Mouse (Mus musculus): ENCODE results near the gene Tgfbr3. TPM values are rescaled to one million over a fixed set of nuclear protein-coding genes. Genes with fewer than 3 reads are reported as not detected.
A peak's percentile ranks its signal among the peaks of the same experiment; 100 is the strongest.

The Tgfbr3 gene
- polyA plus RNA-seq, 1 experiment from 2014 or later, result 38.2 TPM

- no peak overlapping the region for H3K4me3 ChIP-seq (ENCODE audit: low read depth, low read length)
- no peaks in the 10 kb centered on the region for H3K27me3 ChIP-seq (ENCODE audit: control insufficient read depth, insufficient read depth, low read length)
- no peak overlapping the region for H3K4me2 ChIP-seq
- H3K9ac ChIP-seq (ENCODE audit: low read depth, low read length), result no peak overlapping the region
- H3K9me3 ChIP-seq (replicated peaks; ENCODE audit: control insufficient read depth, low read length), result no peaks in the 10 kb centered on the region
- H3K36me3 ChIP-seq (ENCODE audit: control insufficient read depth, insufficient read depth, low read length), result no peaks in the 10 kb centered on the region
- ATAC-seq (replicated peaks; ENCODE audit: insufficient number of reproducible peaks, low FRiP score, low TSS enrichment), result no peak
- H3K4me1 ChIP-seq (ENCODE audit: control insufficient read depth, insufficient read depth, low read length), result peaks cover 8% of the 10 kb centered on the region
- 73% methylated on average over 2 of the region's 2 CpGs for WGBS (ENCODE audit: insufficient replicate concordance)
- H3K27ac ChIP-seq (ENCODE audit: low read depth, low read length), result no peak overlapping the region
Measured at GRCm38 (mm10) chr5:107173483-107173882, 115.9 kb downstream of the Tgfbr3 start.

- 78% methylated on average over 7 of the region's 7 CpGs for WGBS (ENCODE audit: insufficient replicate concordance)
Measured at GRCm38 (mm10) chr5:107171861-107172260, 117.6 kb downstream of the Tgfbr3 start.

GRCm38 (mm10) chr5:107169796-107170195 lies 119.6 kb downstream of the Tgfbr3 start:
- H3K9me3 ChIP-seq (replicated peaks; ENCODE audit: control insufficient read depth, low read length), result no peaks in the 10 kb centered on the region
- no peak overlapping the region for H3K9ac ChIP-seq (ENCODE audit: low read depth, low read length)
- WGBS (ENCODE audit: insufficient replicate concordance), result 80% methylated on average over 5 of the region's 5 CpGs
- H3K27ac ChIP-seq (ENCODE audit: low read depth, low read length), result no peak overlapping the region
- H3K27me3 ChIP-seq (ENCODE audit: control insufficient read depth, insufficient read depth, low read length), result 0 out of 2 replicates have a peak, but pooled peaks cover 3% of the 10 kb centered on the region
- no peak overlapping the region for H3K4me2 ChIP-seq
- H3K36me3 ChIP-seq (ENCODE audit: control insufficient read depth, insufficient read depth, low read length), result no peaks in the 10 kb centered on the region
- ATAC-seq (replicated peaks; ENCODE audit: insufficient number of reproducible peaks, low FRiP score, low TSS enrichment), result no peak
- H3K4me3 ChIP-seq (ENCODE audit: low read depth, low read length), result no peak overlapping the region
- H3K4me1 ChIP-seq (ENCODE audit: control insufficient read depth, insufficient read depth, low read length), result peaks cover 21% of the 10 kb centered on the region

More at GRCm38 (mm10) chr5:107171861-107172260, 117.6 kb downstream of the Tgfbr3 start:
- H3K9me3 ChIP-seq (replicated peaks; ENCODE audit: control insufficient read depth, low read length), result no peaks in the 10 kb centered on the region
- no peak overlapping the region for H3K4me3 ChIP-seq (ENCODE audit: low read depth, low read length)
- H3K4me2 ChIP-seq, result no peak overlapping the region
- peaks cover 17% of the 10 kb centered on the region for H3K4me1 ChIP-seq (ENCODE audit: control insufficient read depth, insufficient read depth, low read length)
- ATAC-seq (replicated peaks; ENCODE audit: insufficient number of reproducible peaks, low FRiP score, low TSS enrichment), result no peak
- no peak overlapping the region for H3K27ac ChIP-seq (ENCODE audit: low read depth, low read length)
- no peak overlapping the region for H3K9ac ChIP-seq (ENCODE audit: low read depth, low read length)
- H3K27me3 ChIP-seq (ENCODE audit: control insufficient read depth, insufficient read depth, low read length), result no peaks in the 10 kb centered on the region
- H3K36me3 ChIP-seq (ENCODE audit: control insufficient read depth, insufficient read depth, low read length), result no peaks in the 10 kb centered on the region

GRCm38 (mm10) chr5:107167872-107168300 lies 121.5 kb downstream of the Tgfbr3 start:
- Histone ChIP-seq H3K9me3 (replicated peaks; ENCODE audit: control insufficient read depth, low read length) (no peaks in the 10 kb centered on the region), H3K27ac (ENCODE audit: low read depth, low read length) (peak overlapping the region; percentile 54; the same call in 1 of the 2 replicates), H3K4me2 (peak overlapping the region; percentile 38), H3K27me3 (ENCODE audit: control insufficient read depth, insufficient read depth, low read length) (0 out of 2 replicates have a peak, but pooled peaks cover 3% of the 10 kb centered on the region), H3K36me3 (ENCODE audit: control insufficient read depth, insufficient read depth, low read length) (no peaks in the 10 kb centered on the region), H3K4me3 (ENCODE audit: low read depth, low read length) (no peak overlapping the region), H3K9ac (ENCODE audit: low read depth, low read length) (no peak overlapping the region), H3K4me1 (ENCODE audit: control insufficient read depth, insufficient read depth, low read length) (peaks cover 24% of the 10 kb centered on the region)
- WGBS (ENCODE audit: insufficient replicate concordance), result 50% methylated on average over 8 of the region's 8 CpGs
- no peak for ATAC-seq (replicated peaks; ENCODE audit: insufficient number of reproducible peaks, low FRiP score, low TSS enrichment)

GRCm38 (mm10) chr5:107167373-107167772 lies 122.1 kb downstream of the Tgfbr3 start:
- Histone ChIP-seq H3K9me3 (replicated peaks; ENCODE audit: control insufficient read depth, low read length) (no peaks in the 10 kb centered on the region), H3K9ac (ENCODE audit: low read depth, low read length) (no peak overlapping the region), H3K27ac (ENCODE audit: low read depth, low read length) (peak overlapping the region; percentile 37), H3K4me1 (ENCODE audit: control insufficient read depth, insufficient read depth, low read length) (peaks cover 24% of the 10 kb centered on the region), H3K27me3 (ENCODE audit: control insufficient read depth, insufficient read depth, low read length) (0 out of 2 replicates have a peak, but pooled peaks cover 3% of the 10 kb centered on the region), H3K4me3 (ENCODE audit: low read depth, low read length) (no peak overlapping the region), H3K36me3 (ENCODE audit: control insufficient read depth, insufficient read depth, low read length) (no peaks in the 10 kb centered on the region), H3K4me2 (peak overlapping the region; percentile 38)
- ATAC-seq (replicated peaks; ENCODE audit: insufficient number of reproducible peaks, low FRiP score, low TSS enrichment), result no peak
- WGBS (ENCODE audit: insufficient replicate concordance), result 35% methylated on average over 12 of the region's 12 CpGs

GRCm38 (mm10) chr5:107166659-107167370 lies 122.6 kb downstream of the Tgfbr3 start:
- no peak for ATAC-seq (replicated peaks; ENCODE audit: insufficient number of reproducible peaks, low FRiP score, low TSS enrichment)
- no peaks in the 10 kb centered on the region for H3K36me3 ChIP-seq (ENCODE audit: control insufficient read depth, insufficient read depth, low read length)
- no peaks in the 10 kb centered on the region for H3K9me3 ChIP-seq (replicated peaks; ENCODE audit: control insufficient read depth, low read length)
- no peak overlapping the region for H3K4me3 ChIP-seq (ENCODE audit: low read depth, low read length)
- 39% methylated on average over 11 of the region's 11 CpGs for WGBS (ENCODE audit: insufficient replicate concordance)
- H3K4me2 ChIP-seq, result peak overlapping the region; percentile 38
- H3K27me3 ChIP-seq (ENCODE audit: control insufficient read depth, insufficient read depth, low read length), result 0 out of 2 replicates have a peak, but pooled peaks cover 3% of the 10 kb centered on the region
- H3K9ac ChIP-seq (ENCODE audit: low read depth, low read length), result no peak overlapping the region
- peaks cover 24% of the 10 kb centered on the region for H3K4me1 ChIP-seq (ENCODE audit: control insufficient read depth, insufficient read depth, low read length)
- H3K27ac ChIP-seq (ENCODE audit: low read depth, low read length), result peak overlapping the region; percentile 37

- no peak overlapping the region for H3K4me2 ChIP-seq
- H3K36me3 ChIP-seq (ENCODE audit: control insufficient read depth, insufficient read depth, low read length), result no peaks in the 10 kb centered on the region
- ATAC-seq (replicated peaks; ENCODE audit: insufficient number of reproducible peaks, low FRiP score, low TSS enrichment), result no peak
- H3K9me3 ChIP-seq (replicated peaks; ENCODE audit: control insufficient read depth, low read length), result no peaks in the 10 kb centered on the region
- H3K4me1 ChIP-seq (ENCODE audit: control insufficient read depth, insufficient read depth, low read length), result peaks cover 24% of the 10 kb centered on the region
- no peak overlapping the region for H3K9ac ChIP-seq (ENCODE audit: low read depth, low read length)
- H3K4me3 ChIP-seq (ENCODE audit: low read depth, low read length), result no peak overlapping the region
- no peak overlapping the region for H3K27ac ChIP-seq (ENCODE audit: low read depth, low read length)
- H3K27me3 ChIP-seq (ENCODE audit: control insufficient read depth, insufficient read depth, low read length), result 0 out of 2 replicates have a peak, but pooled peaks cover 3% of the 10 kb centered on the region
- 65% methylated on average over 7 of the region's 7 CpGs for WGBS (ENCODE audit: insufficient replicate concordance)
Measured at GRCm38 (mm10) chr5:107165734-107166133, 123.7 kb downstream of the Tgfbr3 start.

GRCm38 (mm10) chr5:107165271-107165670 lies 124.2 kb downstream of the Tgfbr3 start:
- Histone ChIP-seq H3K27me3 (ENCODE audit: control insufficient read depth, insufficient read depth, low read length) (0 out of 2 replicates have a peak, but pooled peaks cover 3% of the 10 kb centered on the region), H3K27ac (ENCODE audit: low read depth, low read length) (no peak overlapping the region), H3K4me2 (no peak overlapping the region), H3K9me3 (replicated peaks; ENCODE audit: control insufficient read depth, low read length) (no peaks in the 10 kb centered on the region), H3K36me3 (ENCODE audit: control insufficient read depth, insufficient read depth, low read length) (no peaks in the 10 kb centered on the region), H3K4me1 (ENCODE audit: control insufficient read depth, insufficient read depth, low read length) (peaks cover 24% of the 10 kb centered on the region), H3K9ac (ENCODE audit: low read depth, low read length) (no peak overlapping the region), H3K4me3 (ENCODE audit: low read depth, low read length) (no peak overlapping the region)
- 83% methylated on average over 5 of the region's 5 CpGs for WGBS (ENCODE audit: insufficient replicate concordance)
- ATAC-seq (replicated peaks; ENCODE audit: insufficient number of reproducible peaks, low FRiP score, low TSS enrichment), result no peak

All from heart, embryonic 11.5 days (tissue).